Mouse (Mus musculus) embryo, embryonic 9.5 days (tissue): Measurements from ENCODE around the gene Hacd1.

Experiments
- DNase-seq: peaks from one replicate; pipeline ENCODE4 v3.0.0-alpha.2; 2017; ENCODE audit errors: extremely low spot score

Gene Hacd1

GRCm38 (mm10) chr2:14005121-14005520 lies 50.8 kb downstream of the Hacd1 start:
- DNase-seq, result no peak

GRCm38 (mm10) chr2:13960136-13960535 lies 95.8 kb downstream of the Hacd1 start:
- no peak for DNase-seq

- DNase-seq, result no peak
Observed at GRCm38 (mm10) chr2:13956463-13956862, 99.5 kb downstream of the Hacd1 start.

GRCm38 (mm10) chr2:13938118-13938517 lies 117.8 kb downstream of the Hacd1 start:
- peak; percentile 24 for DNase-seq

GRCm38 (mm10) chr2:13935343-13935742 lies 120.6 kb downstream of the Hacd1 start:
- no peak for DNase-seq

- DNase-seq, result no peak
Observed at GRCm38 (mm10) chr2:13932253-13932652, 123.7 kb downstream of the Hacd1 start.

- DNase-seq, result no peak
Observed at GRCm38 (mm10) chr2:13930724-13931123, 125.2 kb downstream of the Hacd1 start.

GRCm38 (mm10) chr2:13888568-13888967 lies 167.4 kb downstream of the Hacd1 start:
- no peak for DNase-seq

- DNase-seq, result no peak
Observed at GRCm38 (mm10) chr2:13857461-13857860, 198.5 kb downstream of the Hacd1 start.

- no peak for DNase-seq
Observed at GRCm38 (mm10) chr2:13855510-13855909, 200.4 kb downstream of the Hacd1 start.

- no peak for DNase-seq
Observed at GRCm38 (mm10) chr2:13836310-13836709, 219.6 kb downstream of the Hacd1 start.

- DNase-seq, result no peak
Observed at GRCm38 (mm10) chr2:13834989-13835388, 220.9 kb downstream of the Hacd1 start.

- no peak for DNase-seq
Observed at GRCm38 (mm10) chr2:13816645-13817044, 239.3 kb downstream of the Hacd1 start.

- DNase-seq, result no peak
Observed at GRCm38 (mm10) chr2:13808593-13808992, 247.3 kb downstream of the Hacd1 start.

GRCm38 (mm10) chr2:13808008-13808407 lies 247.9 kb downstream of the Hacd1 start:
- DNase-seq, result no peak

GRCm38 (mm10) chr2:13806120-13806519 lies 249.8 kb downstream of the Hacd1 start:
- no peak for DNase-seq

GRCm38 (mm10) chr2:13800639-13801038 lies 255.3 kb downstream of the Hacd1 start:
- no peak for DNase-seq
